Mouse (Mus musculus) spleen, postnatal 14 days (tissue): ENCODE data around the gene Spin1.

ENCODE experiments used
- DNase-seq, 2 experiments: peaks; one replicate each; pipeline ENCODE4 v3.0.0; 2021 to 2022; ENCODE audit warnings: low spot score in 2 of 2

Gene Spin1

GRCm38 (mm10) chr13:51193893-51194292 lies 93.2 kb downstream of the Spin1 start:
- DNase-seq = no peak

- DNase-seq = no peak
These were observed 97.0 kb downstream of the Spin1 start for GRCm38 (mm10) chr13:51197699-51198098.

DNA sequence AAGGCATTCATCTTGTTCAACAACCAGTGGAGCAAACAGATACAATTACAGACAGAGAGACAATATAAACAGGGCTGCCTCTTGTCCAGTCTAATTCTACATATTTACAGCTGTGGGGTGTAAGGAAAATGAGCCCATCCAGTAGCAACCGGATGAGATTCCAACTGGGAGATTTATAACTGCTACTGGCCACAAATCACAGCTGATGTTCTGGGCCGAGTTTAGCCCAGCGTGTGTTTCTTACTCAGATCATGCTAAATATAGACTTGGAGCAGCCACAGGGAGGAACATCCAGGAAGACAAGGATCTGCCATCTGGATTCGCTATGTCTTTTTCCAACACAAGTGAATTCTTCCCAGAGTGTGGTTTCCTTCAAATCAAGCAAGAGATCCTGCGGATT lies 97.5 kb downstream of the Spin1 start:
- no peak for DNase-seq
